Mouse (Mus musculus) G1E (cell line): ENCODE measurements around the gene Igsf21. TPM values are rescaled to one million over a fixed set of nuclear protein-coding genes. Genes with fewer than 3 reads are reported as not detected.

ENCODE experiments used
- ATAC-seq: 2 replicates; pipeline ENCODE4 v1.8.0; 2016; ENCODE audit warnings: mild to moderate bottlenecking; ENCODE audit not compliant: insufficient number of reproducible peaks, poor library complexity, low FRiP score, severe bottlenecking; ENCODE audit errors: extremely low read depth
- DNase-seq: peaks from one replicate; pipeline ENCODE4 v3.0.0; 2012; ENCODE audit warnings: low spot score
- H3K27me3 ChIP-seq: 2 replicates; pipeline ENCODE4 v1.6.1; 2012; ENCODE audit warnings: mild to moderate bottlenecking, low read length, inconsistent platforms; ENCODE audit not compliant: insufficient read depth
- H3K36me3 ChIP-seq: replicated peaks from 2 replicates; pipeline ENCODE3; 2012; ENCODE audit warnings: mild to moderate bottlenecking, inconsistent platforms
- H3K4me1 ChIP-seq: 2 replicates; pipeline ENCODE4 v1.6.1; 2012; ENCODE audit warnings: low read depth, low read length, inconsistent platforms, mixed read lengths; ENCODE audit not compliant: insufficient read depth
- H3K4me3 ChIP-seq: 2 replicates; pipeline ENCODE4 v1.5.1; 2012; ENCODE audit warnings: low read depth, mild to moderate bottlenecking, inconsistent platforms, low read length, moderate library complexity, mixed read lengths
- H3K9me3 ChIP-seq: replicated peaks from 2 replicates; pipeline ENCODE4 v1.6.1; 2012; ENCODE audit warnings: inconsistent platforms
- CTCF ChIP-seq: IDR thresholded peaks from 2 replicates; pipeline ENCODE4 v1.5.1; 2012; ENCODE audit warnings: low read depth, low read length, inconsistent platforms, mixed read lengths
- GATA1 ChIP-seq: IDR thresholded peaks from 2 replicates; pipeline ENCODE4 v1.6.1; 2012; ENCODE audit warnings: borderline replicate concordance, low read length, inconsistent platforms, mixed read lengths
- GATA2 ChIP-seq: IDR thresholded peaks from 2 replicates; pipeline ENCODE4 v1.6.1; 2012; ENCODE audit warnings: low read depth, low read length, inconsistent platforms, borderline replicate concordance
- POLR2AphosphoS5 ChIP-seq: IDR thresholded peaks from 2 replicates; pipeline ENCODE4 v1.6.1; 2012; ENCODE audit warnings: low read depth, low read length, inconsistent platforms; ENCODE audit not compliant: insufficient replicate concordance
- TAL1 ChIP-seq: conservative IDR thresholded peaks from 2 replicates; pipeline ENCODE4 v1.6.1; 2012; ENCODE audit warnings: low read depth, low read length, inconsistent platforms, mixed read lengths
- polyA plus RNA-seq: library from polyadenylated mRNA; stranded (reverse); fragments of >175 nt; gene quantifications from 2 replicates; pipeline ENCODE4 v1.2.3, GENCODE M21; 2012
- total RNA-seq, 2 experiments: library from RNA; stranded (forward) in 1 of 2; stranded (reverse) in 1 of 2; fragments of 200-1000 nt in 1 of 2; fragments of >200 nt in 1 of 2; fragmentation: Nextera tagmentation in 1 of 2; gene quantifications; 2 replicates each; pipeline ENCODE4 v1.2.3; 2014 to 2017

Igsf21 gene
- total and polyA plus RNA-seq, 3 experiments, result not detected

- DNase-seq, result no peak
- Histone ChIP-seq H3K9me3 (peaks cover 93% of the 10 kb centered on the region), H3K4me3 (no peak overlapping the region), H3K27me3 (no peaks in the 10 kb centered on the region), H3K4me1 (no peaks in the 10 kb centered on the region), H3K36me3 (no peaks in the 10 kb centered on the region)
- ATAC-seq, result no peak
- TF ChIP-seq GATA2, result no peak
These were observed 106.1 kb downstream of the Igsf21 start for GRCm38 (mm10) chr4:140140485-140140884.

- Histone ChIP-seq H3K4me1 (no peaks in the 10 kb centered on the region), H3K27me3 (no peaks in the 10 kb centered on the region), H3K36me3 (no peaks in the 10 kb centered on the region), H3K4me3 (no peak overlapping the region), H3K9me3 (peaks cover 93% of the 10 kb centered on the region)
- ATAC-seq (no peak), DNase-seq (no peak)
- TF ChIP-seq GATA2 (no peak), TAL1 (no peak), GATA1 (no peak), POLR2AphosphoS5 (no peak), CTCF (no peak)
These were observed 107.7 kb downstream of the Igsf21 start for GRCm38 (mm10) chr4:140138846-140139245.

- no peaks in the 10 kb centered on the region for H3K36me3 ChIP-seq
- H3K4me1 ChIP-seq, result no peaks in the 10 kb centered on the region
- TF ChIP-seq TAL1 (no peak), POLR2AphosphoS5 (no peak), GATA2 (no peak), CTCF (no peak), GATA1 (no peak)
- no peak for DNase-seq
- no peaks in the 10 kb centered on the region; the same call in 1 of the 2 replicates for H3K27me3 ChIP-seq
- H3K9me3 ChIP-seq, result peaks cover 97% of the 10 kb centered on the region
- H3K4me3 ChIP-seq, result no peak overlapping the region
- ATAC-seq, result no peak
These were observed 114.8 kb downstream of the Igsf21 start for GRCm38 (mm10) chr4:140131625-140132321.

DNA sequence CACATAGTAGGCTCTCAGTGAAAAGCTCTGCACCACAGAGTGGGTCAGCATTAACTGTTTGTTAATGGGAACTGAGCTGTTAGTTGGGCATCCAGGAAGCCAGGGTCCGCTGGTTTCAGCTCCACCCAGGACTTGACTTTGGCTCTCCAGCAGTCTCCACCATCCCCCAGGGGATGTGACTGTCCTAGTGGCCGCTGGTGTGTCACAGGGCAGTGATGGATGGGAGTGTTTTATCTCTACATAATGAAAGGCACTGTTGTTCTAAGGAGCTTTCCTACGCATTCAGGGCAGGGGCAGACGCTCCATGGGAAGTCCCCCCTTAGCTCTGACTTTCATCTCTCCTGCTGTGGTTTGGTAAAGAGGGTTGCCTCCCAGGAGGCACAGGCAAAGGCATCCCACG lies 115.4 kb downstream of the Igsf21 start:
- ATAC-seq, result no peak
- H3K4me3 ChIP-seq, result no peak overlapping the region
- no peaks in the 10 kb centered on the region for H3K36me3 ChIP-seq
- no peak for DNase-seq
- peaks cover 97% of the 10 kb centered on the region for H3K9me3 ChIP-seq
- TF ChIP-seq CTCF (no peak), POLR2AphosphoS5 (no peak), GATA2 (no peak), TAL1 (no peak), GATA1 (no peak)
- no peaks in the 10 kb centered on the region for H3K4me1 ChIP-seq
- no peaks in the 10 kb centered on the region; the same call in 1 of the 2 replicates for H3K27me3 ChIP-seq

GRCm38 (mm10) chr4:140129553-140130275 lies 116.9 kb downstream of the Igsf21 start:
- Histone ChIP-seq H3K27me3 (no peaks in the 10 kb centered on the region; the same call in 1 of the 2 replicates), H3K4me3 (no peak overlapping the region), H3K36me3 (no peaks in the 10 kb centered on the region), H3K4me1 (no peaks in the 10 kb centered on the region), H3K9me3 (peaks cover 97% of the 10 kb centered on the region)
- ATAC-seq, result no peak
- DNase-seq, result no peak
- TF ChIP-seq GATA2 (no peak), TAL1 (no peak), CTCF (no peak), POLR2AphosphoS5 (no peak), GATA1 (no peak)

DNA sequence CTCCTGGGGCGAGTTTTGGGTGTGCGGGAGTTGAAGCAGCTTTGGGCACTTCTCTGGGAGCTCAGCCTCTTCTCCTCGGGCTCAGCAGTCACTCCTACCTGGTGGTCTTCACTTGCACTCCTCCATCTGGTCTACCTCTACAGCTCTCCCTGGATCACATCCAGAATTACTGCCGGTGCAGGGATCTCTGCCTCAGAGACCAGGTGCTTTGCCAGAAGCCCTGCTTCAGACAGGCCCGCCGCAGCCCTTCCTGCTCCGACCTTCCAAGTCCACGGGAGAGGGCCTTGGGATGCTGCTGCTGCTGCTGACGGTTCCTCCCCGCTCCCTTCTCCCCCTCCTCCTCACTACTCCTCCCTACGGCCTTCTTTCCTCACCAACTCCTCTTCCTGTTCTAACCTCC lies 118.5 kb downstream of the Igsf21 start:
- H3K27me3 ChIP-seq, result no peaks in the 10 kb centered on the region; the same call in 1 of the 2 replicates
- H3K36me3 ChIP-seq, result no peaks in the 10 kb centered on the region
- peaks cover 97% of the 10 kb centered on the region for H3K9me3 ChIP-seq
- TF ChIP-seq GATA2 (no peak), GATA1 (no peak), TAL1 (no peak), CTCF (no peak), POLR2AphosphoS5 (no peak)
- no peaks in the 10 kb centered on the region for H3K4me1 ChIP-seq
- no peak for DNase-seq
- ATAC-seq, result no peak
- no peak overlapping the region for H3K4me3 ChIP-seq
